In the genomic region with DNA sequence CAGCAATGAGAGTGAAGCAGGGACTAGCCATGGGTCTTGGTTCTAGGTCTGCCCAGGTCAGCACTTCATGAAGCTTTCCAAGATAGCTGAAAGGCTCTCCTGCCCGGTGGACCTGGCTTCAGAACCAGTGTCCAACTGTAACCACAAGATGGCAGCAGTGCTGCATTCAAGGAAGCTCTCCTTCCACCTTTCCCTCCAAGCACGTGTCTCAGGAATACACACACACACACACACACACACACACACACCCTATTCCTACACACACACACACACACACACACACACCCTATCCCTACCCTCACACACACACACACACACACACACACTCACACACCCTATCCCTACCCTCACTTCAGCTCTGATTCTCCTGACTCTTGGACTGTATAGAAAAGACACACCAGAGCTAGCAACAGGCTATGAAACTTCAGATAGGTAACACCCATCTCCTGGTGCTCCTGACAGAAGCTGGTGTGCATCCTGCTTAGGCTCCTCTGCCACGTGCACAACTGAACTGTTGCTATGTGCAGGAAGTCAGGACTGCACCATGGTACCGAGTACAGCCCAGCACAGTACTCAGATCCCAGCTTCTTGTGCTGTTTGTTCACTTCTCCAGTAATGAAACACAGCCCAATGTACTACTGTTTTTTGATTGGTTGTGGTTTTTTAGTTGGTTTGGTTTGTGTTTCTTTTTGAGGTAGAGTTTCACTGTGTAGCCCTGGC, we compare ENCODE assay signal across 9 mouse cellular contexts. TPM values are rescaled to one million over a fixed set of nuclear protein-coding genes. Genes with fewer than 3 reads are reported as not detected.
DNase-seq lines count a peak whose midpoint lies in the region; ATAC-seq lines count a peak whose summit lies in the region.
"Had no signal": no experiment of that assay in that cellular context is flagged by ENCODE, and none has a peak within 500 bp of the region (broad histone marks: within the 10 kb centered on the region; RNA-seq: fewer than 3 reads in every experiment).

No protein-coding gene starts in this region.

- H3K9ac ChIP-seq in heart, embryonic 15.5 days: no peak overlapping the region
- H3K9ac ChIP-seq in liver, embryonic 12.5 days: no peak overlapping the region
- no peak overlapping the region for H3K9ac ChIP-seq in stomach, embryonic 15.5 days

- ATAC-seq in heart, embryonic 15.5 days (replicated peaks; ENCODE audit: insufficient number of reproducible peaks, insufficient read depth, low FRiP score, low read depth): peak; percentile 49
- ATAC-seq in liver, embryonic 12.5 days: peak; percentile 73
- ATAC-seq in stomach, embryonic 15.5 days (ENCODE audit: insufficient read depth, low FRiP score, low read depth): peak; percentile 78

- no peak overlapping the region for H3K4me2 ChIP-seq in heart, embryonic 15.5 days
- H3K4me2 ChIP-seq in liver, embryonic 12.5 days: no peak overlapping the region
- no peak overlapping the region for H3K4me2 ChIP-seq in stomach, embryonic 15.5 days

- H3K9me3 ChIP-seq in forebrain, embryonic 10.5 days: no peaks in the 10 kb centered on the region
- H3K9me3 ChIP-seq in heart, embryonic 15.5 days (replicated peaks): no peaks in the 10 kb centered on the region
- H3K9me3 ChIP-seq in liver, embryonic 12.5 days (replicated peaks): no peaks in the 10 kb centered on the region
- no peaks in the 10 kb centered on the region for H3K9me3 ChIP-seq in stomach, embryonic 15.5 days

- H3K27ac ChIP-seq in forebrain, embryonic 10.5 days: no peak overlapping the region
- H3K27ac ChIP-seq in heart, embryonic 15.5 days: no peak overlapping the region
- no peak overlapping the region for H3K27ac ChIP-seq in liver, embryonic 12.5 days
- H3K27ac ChIP-seq in stomach, embryonic 15.5 days: no peak overlapping the region

- H3K4me3 ChIP-seq in forebrain, embryonic 10.5 days: no peak overlapping the region
- H3K4me3 ChIP-seq in heart, embryonic 15.5 days: no peak overlapping the region
- no peak overlapping the region for H3K4me3 ChIP-seq in liver, embryonic 12.5 days
- no peak overlapping the region for H3K4me3 ChIP-seq in stomach, embryonic 15.5 days (replicated peaks)
- H3K4me3 ChIP-seq: erythroblast, embryonic 14.5 days had no signal

- WGBS in forebrain, embryonic 10.5 days: 42% methylated on average over 3 of the region's 4 CpGs
- 26% methylated on average over 4 of the region's 4 CpGs for WGBS in heart, embryonic 15.5 days
- WGBS in liver, embryonic 12.5 days (ENCODE audit: insufficient replicate concordance): 25% methylated on average over 4 of the region's 4 CpGs
- 30% methylated on average over 4 of the region's 4 CpGs for WGBS in stomach, embryonic 15.5 days

- DNase-seq in CD4-positive, CD25-positive, alpha-beta regulatory T cell, adult 2 months (ENCODE audit: low read depth, low spot score): peak; percentile 84
- DNase-seq in brain, embryonic 18.5 days (ENCODE audit: low read depth, low spot score): peak; percentile 40
- DNase-seq in forebrain, embryonic 10.5 days (ENCODE audit: extremely low spot score, low spot score): peak; percentile 81
- peak; percentile 89 for DNase-seq in kidney, postnatal 14 days
- peak; percentile 80 for DNase-seq in neural tube, embryonic 10.5 days (ENCODE audit: extremely low spot score, low spot score)

- H3K4me1 ChIP-seq in forebrain, embryonic 10.5 days: no peaks in the 10 kb centered on the region
- H3K4me1 ChIP-seq in heart, embryonic 15.5 days (replicated peaks): no peaks in the 10 kb centered on the region
- H3K4me1 ChIP-seq in liver, embryonic 12.5 days: 0 out of 2 replicates have a peak, but pooled peaks cover 3% of the 10 kb centered on the region
- H3K4me1 ChIP-seq in stomach, embryonic 15.5 days: no peaks in the 10 kb centered on the region

- H3K27me3 ChIP-seq in forebrain, embryonic 10.5 days (ENCODE audit: poor library complexity, severe bottlenecking): no peaks in the 10 kb centered on the region
- H3K27me3 ChIP-seq in heart, embryonic 15.5 days: no peaks in the 10 kb centered on the region
- no peaks in the 10 kb centered on the region for H3K27me3 ChIP-seq in liver, embryonic 12.5 days (replicated peaks)
- no peaks in the 10 kb centered on the region for H3K27me3 ChIP-seq in stomach, embryonic 15.5 days (replicated peaks)

- no peaks in the 10 kb centered on the region for H3K36me3 ChIP-seq in forebrain, embryonic 10.5 days (replicated peaks)
- H3K36me3 ChIP-seq in heart, embryonic 15.5 days: peaks cover 6% of the 10 kb centered on the region; the same call in 1 of the 2 replicates
- no peaks in the 10 kb centered on the region for H3K36me3 ChIP-seq in liver, embryonic 12.5 days
- peaks cover 3% of the 10 kb centered on the region; the same call in 1 of the 2 replicates for H3K36me3 ChIP-seq in stomach, embryonic 15.5 days

RNA-seq across cellular contexts. Expression of gene Hmox1, which starts 21.6 kb away (rescaled TPM):
- polyA plus RNA-seq in forebrain, embryonic 10.5 days (2016; fragmentation: Nextera tagmentation; extraction: Ambion mirVana): 19.7 and 23.2 TPM in 2 replicates
- 16.3 and 23.6 TPM in 2 replicates for polyA plus RNA-seq in heart, embryonic 15.5 days (2015; fragmentation: Nextera tagmentation; extraction: Ambion mirVana)
- 86.0 and 93.2 TPM in 2 replicates for polyA plus RNA-seq in liver, embryonic 12.5 days (2016; fragmentation: Nextera tagmentation; extraction: Ambion mirVana)
- polyA plus RNA-seq in stomach, embryonic 15.5 days (2015; fragmentation: Nextera tagmentation; extraction: Ambion mirVana): 25.0 and 29.0 TPM in 2 replicates

RNA-seq across cellular contexts. Expression of gene Mcm5, which starts 37.6 kb away (rescaled TPM):
- 360 and 365 TPM in 2 replicates for polyA plus RNA-seq in forebrain, embryonic 10.5 days (2016; fragmentation: Nextera tagmentation; extraction: Ambion mirVana)
- 56.2 and 92.8 TPM in 2 replicates for polyA plus RNA-seq in heart, embryonic 15.5 days (2015; fragmentation: Nextera tagmentation; extraction: Ambion mirVana)
- polyA plus RNA-seq in liver, embryonic 12.5 days (2016; fragmentation: Nextera tagmentation; extraction: Ambion mirVana): 242 and 258 TPM in 2 replicates
- 124 and 138 TPM in 2 replicates for polyA plus RNA-seq in stomach, embryonic 15.5 days (2015; fragmentation: Nextera tagmentation; extraction: Ambion mirVana)

RNA-seq across cellular contexts. Expression of gene Tom1, which starts 38.3 kb away (rescaled TPM):
- polyA plus RNA-seq in forebrain, embryonic 10.5 days (2016; fragmentation: Nextera tagmentation; extraction: Ambion mirVana): 28.9 and 30.0 TPM in 2 replicates
- polyA plus RNA-seq in heart, embryonic 15.5 days (2015; fragmentation: Nextera tagmentation; extraction: Ambion mirVana): 41.3 and 46.9 TPM in 2 replicates
- 14.6 and 16.1 TPM in 2 replicates for polyA plus RNA-seq in liver, embryonic 12.5 days (2016; fragmentation: Nextera tagmentation; extraction: Ambion mirVana)
- 23.5 and 28.4 TPM in 2 replicates for polyA plus RNA-seq in stomach, embryonic 15.5 days (2015; fragmentation: Nextera tagmentation; extraction: Ambion mirVana)
